Mouse (Mus musculus) MEL (cell line): ENCODE results near the gene Ryr2. TPM values are rescaled to one million over a fixed set of nuclear protein-coding genes. Genes with fewer than 3 reads are reported as not detected.

Experiments used
- DNase-seq: peaks from one replicate; pipeline ENCODE4 v3.0.0; 2011; ENCODE audit warnings: low read depth, low spot score
- H3K27ac ChIP-seq: 2 replicates; pipeline ENCODE4 v1.5.1; 2012; ENCODE audit warnings: low read depth, mild to moderate bottlenecking, control low read depth, low read length, moderate library complexity; ENCODE audit not compliant: control insufficient read depth
- H3K27me3 ChIP-seq, 2 experiments: fragments of 150-350 bp in 1 of 2; sonication (generic) in 1 of 2; 2 replicates each; pipeline ENCODE4 v1.6.1; 2012; ENCODE audit warnings: low read length in 2 of 2, mild to moderate bottlenecking in 2 of 2, improper control_type of control experiment in 1 of 2, moderate library complexity in 1 of 2; ENCODE audit not compliant: insufficient read depth in 2 of 2, control insufficient read depth in 1 of 2
- H3K36me3 ChIP-seq, 2 experiments: 2 replicates each; pipeline ENCODE4 v1.6.1; 2012 to 2014; ENCODE audit warnings: low read length in 2 of 2, improper control_type of control experiment in 1 of 2, inconsistent platforms in 1 of 2, mild to moderate bottlenecking in 1 of 2; ENCODE audit not compliant: insufficient read depth in 2 of 2, control insufficient read depth in 1 of 2
- H3K4me1 ChIP-seq, 2 experiments: fragments of 150-350 bp in 1 of 2; sonication (generic) in 1 of 2; 2 replicates each; pipeline ENCODE4 v1.6.1; 2012; ENCODE audit warnings: low read length in 2 of 2, improper control_type of control experiment in 1 of 2, mild to moderate bottlenecking in 1 of 2; ENCODE audit not compliant: insufficient read depth in 2 of 2, control insufficient read depth in 1 of 2
- H3K4me3 ChIP-seq, 2 experiments: fragments of 150-350 bp in 1 of 2; sonication (generic) in 1 of 2; 2 replicates each; pipeline ENCODE4 v1.5.1; 2012; ENCODE audit warnings: low read depth in 2 of 2, low read length in 2 of 2, mild to moderate bottlenecking in 2 of 2, moderate library complexity in 2 of 2, control low read depth in 1 of 2, improper control_type of control experiment in 1 of 2; ENCODE audit not compliant: control insufficient read depth in 1 of 2, insufficient read depth in 1 of 2
- H3K79me2 ChIP-seq: 2 replicates; pipeline ENCODE4 v1.6.1; 2012; ENCODE audit warnings: mild to moderate bottlenecking, low read length, moderate library complexity; ENCODE audit not compliant: control insufficient read depth, poor library complexity, insufficient read depth
- H3K9ac ChIP-seq: 2 replicates; pipeline ENCODE4 v1.6.1; 2012; ENCODE audit warnings: low read depth, mild to moderate bottlenecking, control low read depth, low read length, moderate library complexity; ENCODE audit not compliant: control insufficient read depth, poor library complexity, severe bottlenecking
- H3K9me3 ChIP-seq: fragments of 150-350 bp; sonication (generic); replicated peaks from 2 replicates; pipeline ENCODE4 v1.6.1; 2012; ENCODE audit warnings: mild to moderate bottlenecking, low read length, improper control_type of control experiment, moderate library complexity; ENCODE audit not compliant: insufficient read depth
- BHLHE40 ChIP-seq: IDR thresholded peaks from 2 replicates; pipeline ENCODE4 v1.6.1; 2012; ENCODE audit warnings: low read depth, mild to moderate bottlenecking, inconsistent platforms, low read length, improper control_type of control experiment, borderline replicate concordance
- CHD1 ChIP-seq: IDR thresholded peaks from 2 replicates; pipeline ENCODE4 v1.6.1; 2012; ENCODE audit warnings: low read depth, mild to moderate bottlenecking, inconsistent platforms, low read length, improper control_type of control experiment
- CHD2 ChIP-seq: IDR thresholded peaks from 2 replicates; pipeline ENCODE4 v1.6.1; 2011; ENCODE audit warnings: low read length, improper control_type of control experiment
- E2F4 ChIP-seq: IDR thresholded peaks from 2 replicates; pipeline ENCODE4 v1.6.1; 2011; ENCODE audit warnings: low read depth, low read length, improper control_type of control experiment, borderline replicate concordance
- ELF1 ChIP-seq: IDR thresholded peaks from 2 replicates; pipeline ENCODE4 v1.6.1; 2014; ENCODE audit warnings: low read depth, mild to moderate bottlenecking, inconsistent platforms, low read length, improper control_type of control experiment, moderate library complexity
- EP300 ChIP-seq, 2 experiments: IDR thresholded peaks; 2 replicates each; pipeline ENCODE4 v1.6.1; 2011; ENCODE audit warnings: improper control_type of control experiment in 2 of 2, low read length in 2 of 2, low read depth in 1 of 2, mild to moderate bottlenecking in 1 of 2
- ETS1 ChIP-seq: IDR thresholded peaks from 2 replicates; pipeline ENCODE4 v1.6.1; 2012; ENCODE audit warnings: low read depth, mild to moderate bottlenecking, inconsistent platforms, low read length, improper control_type of control experiment, moderate library complexity
- GABPA ChIP-seq: IDR thresholded peaks from 2 replicates; pipeline ENCODE4 v1.6.1; 2012; ENCODE audit warnings: low read depth, mild to moderate bottlenecking, inconsistent platforms, low read length, improper control_type of control experiment, moderate library complexity
- KAT2A ChIP-seq: conservative IDR thresholded peaks from 2 replicates; pipeline ENCODE4 v1.6.1; 2012; ENCODE audit warnings: low read depth, low read length, improper control_type of control experiment, inconsistent platforms
- MAFK ChIP-seq: IDR thresholded peaks from 2 replicates; pipeline ENCODE4 v1.6.1; 2011; ENCODE audit warnings: low read depth, mild to moderate bottlenecking, low read length, improper control_type of control experiment, borderline replicate concordance
- MXI1 ChIP-seq: IDR thresholded peaks from 2 replicates; pipeline ENCODE4 v1.6.1; 2011; ENCODE audit warnings: mild to moderate bottlenecking, low read depth, low read length, improper control_type of control experiment
- MYB ChIP-seq: IDR thresholded peaks from 2 replicates; pipeline ENCODE4 v1.6.1; 2011; ENCODE audit warnings: mild to moderate bottlenecking, low read depth, low read length, improper control_type of control experiment
- NRF1 ChIP-seq: IDR thresholded peaks from 2 replicates; pipeline ENCODE4 v1.6.1; 2014; ENCODE audit warnings: low read depth, mild to moderate bottlenecking, inconsistent platforms, low read length, improper control_type of control experiment, moderate library complexity; ENCODE audit not compliant: poor library complexity, insufficient read depth, severe bottlenecking
- POLR2A ChIP-seq, 2 experiments: IDR thresholded peaks; 2 replicates each; pipeline ENCODE4 v1.6.1; 2011 to 2012; ENCODE audit warnings: low read length in 2 of 2, mild to moderate bottlenecking in 2 of 2, control low read depth in 1 of 2, improper control_type of control experiment in 1 of 2, low read depth in 1 of 2, moderate library complexity in 1 of 2; ENCODE audit not compliant: control insufficient read depth in 1 of 2, insufficient read depth in 1 of 2, poor library complexity in 1 of 2
- POLR2AphosphoS2 ChIP-seq: IDR thresholded peaks from 2 replicates; pipeline ENCODE4 v1.6.1; 2011; ENCODE audit warnings: low read length, improper control_type of control experiment
- POLR2AphosphoS5 ChIP-seq: IDR thresholded peaks from 2 replicates; pipeline ENCODE4 v1.6.1; 2012; ENCODE audit warnings: low read depth, borderline replicate concordance, mild to moderate bottlenecking, inconsistent platforms, low read length, moderate library complexity, mixed read lengths
- RAD21 ChIP-seq: IDR thresholded peaks from 2 replicates; pipeline ENCODE4 v1.6.1; 2011; ENCODE audit warnings: mild to moderate bottlenecking, low read depth, low read length, improper control_type of control experiment
- SIN3A ChIP-seq: IDR thresholded peaks from 2 replicates; pipeline ENCODE4 v1.6.1; 2012; ENCODE audit warnings: low read length, improper control_type of control experiment, inconsistent platforms
- TAL1 ChIP-seq: IDR thresholded peaks from 2 replicates; pipeline ENCODE4 v1.6.1; 2012; ENCODE audit warnings: mild to moderate bottlenecking, inconsistent platforms, low read length, moderate library complexity, mixed read lengths
- TBP ChIP-seq: IDR thresholded peaks from 2 replicates; pipeline ENCODE4 v1.8.0; 2011; ENCODE audit warnings: low read depth, low read length, improper control_type of control experiment
- TCF12 ChIP-seq: IDR thresholded peaks from 2 replicates; pipeline ENCODE4 v1.6.1; 2014; ENCODE audit warnings: low read depth, mild to moderate bottlenecking, inconsistent platforms, low read length, improper control_type of control experiment, moderate library complexity
- UBTF ChIP-seq: IDR thresholded peaks from 2 replicates; pipeline ENCODE4 v1.6.1; 2012; ENCODE audit warnings: low read depth, mild to moderate bottlenecking, inconsistent platforms, low read length, improper control_type of control experiment, moderate library complexity, borderline replicate concordance; ENCODE audit not compliant: insufficient read depth
- USF1 ChIP-seq: IDR thresholded peaks from 2 replicates; pipeline ENCODE4 v1.6.1; 2014; ENCODE audit warnings: low read depth, mild to moderate bottlenecking, inconsistent platforms, low read length, improper control_type of control experiment, moderate library complexity
- polyA plus RNA-seq, 2 experiments: library from polyadenylated mRNA; stranded (reverse) in 1 of 2; unstranded in 1 of 2; fragments of >175 nt in 1 of 2; fragments of >200 nt in 1 of 2; gene quantifications; 2 replicates each; pipeline versions ENCODE4 v1.2.1 to v1.2.4; 2012; ENCODE audit warnings: low replicate concordance in 2 of 2, low read depth in 1 of 2; ENCODE audit not compliant: insufficient read length in 2 of 2, insufficient read depth in 1 of 2, missing spikeins in 1 of 2
- total RNA-seq: library from RNA; depleted of rRNA; stranded (reverse); fragments of 300-350 nt; gene quantifications from 2 replicates; pipeline ENCODE4 v1.2.3, GENCODE M21; 2012

The Ryr2 gene
- total and polyA plus RNA-seq, 3 experiments = 0.04 TPM; not detected in 2

DNA sequence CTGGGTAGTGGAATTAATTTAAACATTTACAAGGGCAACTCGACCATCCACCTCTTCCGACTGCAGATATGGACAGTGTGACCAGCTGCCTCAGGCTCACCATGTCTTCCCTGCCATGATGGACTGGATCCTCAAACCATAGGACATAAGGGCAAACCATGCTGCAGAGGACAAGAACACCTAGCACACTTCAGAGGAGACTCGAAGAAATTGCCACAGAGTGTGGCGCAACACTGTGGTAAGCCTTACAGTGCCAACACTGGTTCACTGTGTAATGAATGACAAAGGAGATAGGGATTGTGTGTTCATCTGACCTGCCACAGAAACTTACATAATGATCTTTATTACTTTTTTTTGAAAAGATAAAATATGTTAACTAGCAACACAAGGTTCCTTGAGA lies 68.1 kb downstream of the Ryr2 start:
- Histone ChIP-seq H3K4me3 (no peak overlapping the region), H3K36me3 (no peaks in the 10 kb centered on the region), H3K4me1 (no peaks in the 10 kb centered on the region), H3K9me3 (no peaks in the 10 kb centered on the region), H3K9ac (no peak overlapping the region), H3K79me2 (no peaks in the 10 kb centered on the region), H3K27me3 (no peaks in the 10 kb centered on the region), H3K27ac (no peak overlapping the region)
- no peak for DNase-seq
- TF ChIP-seq ETS1 = no peak
- TF ChIP-seq POLR2A (IDR thresholded peaks at IDR 0.05; ENCODE audit: control insufficient read depth in 1 of 2, insufficient read depth in 1 of 2, low read depth in 1 of 2, low read length in 2 of 2, poor library complexity in 1 of 2) = no peak
- TF ChIP-seq CHD1 = no peak
- TF ChIP-seq MXI1 = no peak
- TF ChIP-seq CHD2 = no peak
- no peak for TF ChIP-seq NRF1
- no peak for TF ChIP-seq TBP
- no peak for TF ChIP-seq BHLHE40
- no peak for TF ChIP-seq ELF1
- no peak for TF ChIP-seq GABPA
- no peak for TF ChIP-seq E2F4

DNA sequence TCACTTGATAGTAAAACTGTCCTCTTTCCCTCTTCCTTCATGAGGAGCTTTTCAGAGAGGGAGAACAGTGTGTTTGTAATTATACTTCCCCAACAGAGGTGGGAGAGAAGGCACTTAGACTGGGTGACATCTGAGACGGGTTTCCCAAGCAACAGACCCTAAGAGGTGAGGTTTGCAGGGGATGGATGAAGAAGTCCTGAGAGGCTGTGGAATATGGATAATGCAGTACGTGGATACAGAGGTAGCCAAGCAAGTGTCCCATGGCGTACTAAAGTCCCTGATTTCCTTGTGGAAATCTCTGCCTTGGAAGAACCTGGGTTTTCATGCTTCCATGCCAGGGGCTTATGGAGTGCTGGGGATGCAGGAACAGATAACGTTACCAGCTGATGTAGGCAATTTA lies 69.5 kb downstream of the Ryr2 start:
- no peaks in the 10 kb centered on the region for H3K4me1 ChIP-seq
- TF ChIP-seq TCF12 = no peak
- no peak for TF ChIP-seq MYB
- no peak for TF ChIP-seq GABPA
- TF ChIP-seq EP300 (IDR thresholded peaks at IDR 0.05; ENCODE audit: low read depth in 1 of 2, low read length in 2 of 2) = no peak
- no peak for TF ChIP-seq MAFK
- no peak for TF ChIP-seq KAT2A
- no peak for TF ChIP-seq TBP
- TF ChIP-seq BHLHE40 = no peak
- TF ChIP-seq MXI1 = no peak
- TF ChIP-seq UBTF = no peak
- TF ChIP-seq SIN3A = no peak
- no peak for TF ChIP-seq POLR2AphosphoS5
- TF ChIP-seq RAD21 = no peak
- TF ChIP-seq CHD1 = no peak
- no peak for TF ChIP-seq TAL1
- TF ChIP-seq POLR2A (IDR thresholded peaks at IDR 0.05; ENCODE audit: control insufficient read depth in 1 of 2, insufficient read depth in 1 of 2, low read depth in 1 of 2, low read length in 2 of 2, poor library complexity in 1 of 2) = no peak
- no peak for TF ChIP-seq NRF1
- TF ChIP-seq E2F4 = no peak
- no peak for TF ChIP-seq USF1
- TF ChIP-seq POLR2AphosphoS2 = no peak
- H3K27me3 ChIP-seq = peaks cover 0 to 2% of the 10 kb centered on the region in 2 experiments; a peak in 2 of 4 replicates
- no peaks in the 10 kb centered on the region for H3K36me3 ChIP-seq
- H3K27ac ChIP-seq = no peak overlapping the region
- no peaks in the 10 kb centered on the region for H3K9me3 ChIP-seq
- no peaks in the 10 kb centered on the region for H3K79me2 ChIP-seq
- H3K4me3 ChIP-seq = no peak overlapping the region
- no peak for DNase-seq
- no peak overlapping the region for H3K9ac ChIP-seq
